Mouse (Mus musculus) liver, embryonic 14 days (tissue): ENCODE results near the gene Uchl4. TPM values are rescaled to one million over a fixed set of nuclear protein-coding genes. Genes with fewer than 3 reads are reported as not detected.

Experiments used
- polyA plus RNA-seq: library from polyadenylated mRNA; depleted of rRNA; stranded (reverse); fragments of >200 nt; gene quantifications from 2 replicates; pipeline ENCODE4 v1.2.3, GENCODE M21; 2012; rRNA removed

The Uchl4 gene
- polyA plus RNA-seq, result 0.07 and 0.08 TPM in 2 replicates

GRCm38 (mm10) chr9:64234768-64235435 lies at the start of gene Uchl4:
Uchl4 (plus strand) TSS chr9:64235201.

GRCm38 (mm10) chr9:64253021-64253904 lies 18.3 kb downstream of the Uchl4 start, which contains the start of gene Map2k1:
Map2k1 (minus strand) TSS chr9:64253631.

GRCm38 (mm10) chr9:64281105-64281780 lies 46.2 kb downstream of the Uchl4 start, which contains the start of gene Tipin:
Tipin (plus strand) TSS chr9:64281581.

Other genes starting within 250 kb of the Uchl4 start
- gene Smad6, start 213.1 kb upstream of the Uchl4 start, polyA plus RNA-seq, result 3.4 and 3.6 TPM in 2 replicates
- 0.02 and 0.03 TPM in 2 replicates for gene Lctl, start 118.1 kb upstream of the Uchl4 start, polyA plus RNA-seq
- 39.8 and 41.2 TPM in 2 replicates for gene Zwilch, start 62.1 kb upstream of the Uchl4 start, polyA plus RNA-seq
- gene Rpl4, start 61.8 kb upstream of the Uchl4 start, polyA plus RNA-seq, result 934 and 1,031 TPM in 2 replicates
- gene Snapc5, start 55.9 kb upstream of the Uchl4 start, polyA plus RNA-seq, result 13.3 TPM in 2 replicates
- gene Map2k1, start 18.4 kb downstream of the Uchl4 start, polyA plus RNA-seq, result 12.8 and 15.0 TPM in 2 replicates
- gene Tipin, start 46.4 kb downstream of the Uchl4 start, polyA plus RNA-seq, result 131 and 158 TPM in 2 replicates
- 5.2 and 5.8 TPM in 2 replicates for gene Dis3l, start 106.1 kb downstream of the Uchl4 start, polyA plus RNA-seq
- gene Megf11, start 150.4 kb downstream of the Uchl4 start, polyA plus RNA-seq, result 0.16 and 0.20 TPM in 2 replicates